Mouse (Mus musculus) C2C12 (cell line): ENCODE results near the gene Ckb.

Experiments
- CTCF ChIP-seq: IDR thresholded peaks from one replicate; pipeline ENCODE4 v1.5.1; 2011; ENCODE audit not compliant: control insufficient read depth, insufficient read depth, insufficient read length
- MAX ChIP-seq: IDR thresholded peaks from one replicate; pipeline ENCODE4 v1.6.1; 2011; ENCODE audit warnings: mild to moderate bottlenecking, control low read depth

DNA sequence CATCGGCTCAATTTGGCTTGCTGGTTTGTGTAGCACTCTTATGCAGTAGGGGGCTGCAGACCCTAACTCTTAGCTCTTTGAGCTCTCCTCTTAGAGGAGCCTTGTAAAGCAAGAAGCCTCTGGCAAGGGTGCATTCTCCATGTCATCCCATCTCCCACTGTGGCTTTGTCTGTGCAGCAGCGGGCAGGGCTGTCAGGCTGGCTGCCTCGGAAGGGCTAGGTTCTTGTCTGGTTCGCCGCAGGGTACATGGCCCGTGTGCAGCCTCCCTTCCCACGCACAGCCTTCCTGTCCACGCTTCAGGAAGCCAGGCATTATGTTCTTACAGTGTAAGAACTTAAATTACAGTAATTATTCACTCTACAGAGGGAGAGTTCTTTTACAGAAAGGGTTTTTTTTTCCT is 46.5 kb upstream of the Ckb start:
- TF ChIP-seq MAX: no peak
- TF ChIP-seq CTCF: no peak
